Mouse (Mus musculus) layer of hippocampus, adult 9-11 months (tissue): ENCODE measurements around the gene Cep85l.
A peak's percentile ranks its signal among the peaks of the same experiment; 100 is the strongest.

Experiments used
- DNase-seq: peaks from one replicate; pipeline ENCODE4 v3.0.0; 2022

Gene Cep85l

DNA sequence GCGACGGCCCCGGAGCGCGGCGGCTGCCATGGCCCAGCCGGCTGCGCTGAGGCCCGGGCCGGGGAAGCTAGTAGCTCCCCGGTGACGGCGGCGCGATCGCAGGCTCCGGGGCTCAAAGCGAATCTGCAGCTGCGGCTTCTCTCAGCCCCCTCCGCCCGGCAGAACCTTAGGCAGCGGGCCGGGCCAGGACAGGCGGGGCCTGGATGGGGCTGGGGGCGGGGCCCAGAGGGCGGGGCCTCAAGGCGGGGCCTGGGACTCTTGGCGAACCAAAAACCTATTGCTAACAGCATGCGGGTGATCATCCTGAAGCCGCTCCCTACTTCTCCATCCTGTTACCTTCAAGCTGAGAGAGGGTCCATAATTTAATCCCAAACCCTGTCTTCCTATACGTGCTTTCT, at the start of gene Cep85l:
Gene Cep85l (minus strand): TSS at position 239 of the 398 bp plus-strand sequence.
- peak; percentile 89 for DNase-seq

DNA sequence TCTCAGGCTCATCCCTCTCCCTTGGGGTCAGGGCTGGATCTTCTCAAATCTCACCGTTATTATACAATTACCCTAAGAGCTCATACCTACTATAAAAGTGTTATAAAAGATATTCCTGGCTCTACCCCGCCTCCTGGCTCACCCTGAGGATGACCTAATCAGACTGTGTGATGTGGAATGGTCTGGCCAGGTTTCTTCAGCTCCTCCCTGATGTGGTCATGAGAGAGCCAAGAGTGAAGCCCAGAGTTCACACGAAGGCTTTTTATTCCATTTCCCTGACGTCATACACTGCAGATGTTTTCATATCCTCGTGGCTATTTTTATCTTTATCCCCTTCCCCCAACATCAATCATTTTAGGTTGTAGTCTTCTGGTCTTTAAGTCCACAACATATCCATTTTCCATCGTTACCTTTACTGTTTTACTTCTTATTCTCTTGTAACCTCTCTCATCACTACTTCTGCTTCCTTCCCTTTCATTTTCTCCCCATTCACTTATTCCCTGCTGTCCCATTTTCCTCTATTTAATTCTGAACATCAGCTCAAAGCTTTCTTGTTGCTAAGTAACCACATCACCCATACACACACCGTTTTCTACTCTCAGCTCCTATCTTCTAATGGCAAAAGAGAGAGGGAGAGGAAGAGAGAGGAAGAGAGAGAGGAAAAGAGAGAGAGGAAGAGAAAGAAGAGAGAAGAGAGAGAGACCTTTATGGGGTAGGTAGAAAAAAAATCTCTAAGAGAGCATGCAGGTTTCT, 49.1 kb upstream of the Cep85l start:
- DNase-seq = no peak

DNA sequence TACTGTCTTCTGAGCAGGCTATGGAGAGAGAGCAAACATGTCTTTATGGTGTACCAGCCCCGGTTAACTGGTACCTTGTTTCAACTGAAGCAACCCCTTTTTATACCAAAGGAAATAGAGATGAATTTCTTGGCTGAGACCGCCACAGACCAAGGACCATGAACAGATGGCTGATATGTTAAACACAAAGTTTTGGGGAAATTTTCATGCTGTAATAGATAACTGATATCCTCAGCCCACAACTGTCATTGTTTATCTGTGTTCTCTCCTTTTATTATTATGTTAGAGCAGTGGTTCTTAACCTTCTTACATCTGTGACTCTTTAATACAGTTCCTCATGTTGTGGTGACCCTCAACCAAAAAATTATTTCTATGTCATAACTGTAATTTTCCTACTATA, 46.8 kb upstream of the Cep85l start:
- DNase-seq = no peak

GRCm38 (mm10) chr10:53423091-53423490, 43.3 kb upstream of the Cep85l start:
- DNase-seq = no peak

DNA sequence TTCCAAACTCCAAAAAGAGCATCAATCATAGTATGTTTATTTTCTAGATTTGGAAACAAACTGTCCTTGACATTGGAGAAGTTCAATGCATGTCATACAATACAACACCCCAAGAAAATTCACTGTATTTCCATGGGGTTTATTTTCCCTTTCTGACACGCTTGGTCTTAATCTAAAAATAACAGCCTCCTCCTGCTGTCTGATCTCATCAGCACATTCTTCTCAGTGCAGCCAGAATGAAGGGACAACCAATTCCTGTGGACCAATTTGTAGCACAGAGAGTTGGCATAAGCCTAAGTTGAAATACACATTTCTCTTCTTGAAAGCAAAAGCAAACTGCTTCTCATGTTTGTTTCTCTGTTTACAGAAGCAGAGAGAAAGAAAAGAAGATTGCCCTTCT, 42.5 kb upstream of the Cep85l start:
- no peak for DNase-seq

GRCm38 (mm10) chr10:53421613-53422012, 41.9 kb upstream of the Cep85l start:
- no peak for DNase-seq

- no peak for DNase-seq
Measured at GRCm38 (mm10) chr10:53420069-53420468, 40.3 kb upstream of the Cep85l start.

- DNase-seq = no peak
Measured at GRCm38 (mm10) chr10:53419139-53419935, 39.6 kb upstream of the Cep85l start.

DNA sequence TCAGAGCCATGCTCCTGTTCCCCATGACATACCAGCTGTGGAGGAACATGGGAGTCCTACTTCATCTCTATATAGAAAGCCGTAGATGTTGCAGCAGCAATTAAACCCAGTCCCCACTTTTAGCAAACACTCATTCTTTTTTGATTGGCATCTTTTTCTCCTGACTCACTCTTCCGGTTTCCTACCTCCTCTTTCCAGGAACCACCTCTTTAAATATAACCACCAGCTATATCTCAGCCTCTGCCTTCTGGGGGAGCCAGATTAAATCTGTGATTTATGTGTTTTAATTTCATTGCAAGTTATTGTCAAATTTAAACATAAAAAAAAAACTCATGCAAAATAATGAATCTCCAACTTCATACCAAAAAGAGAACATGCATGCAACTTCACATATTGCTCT, 37.3 kb upstream of the Cep85l start:
- no peak for DNase-seq

GRCm38 (mm10) chr10:53416152-53416712, 36.5 kb upstream of the Cep85l start:
- no peak for DNase-seq

- DNase-seq = no peak
Measured at GRCm38 (mm10) chr10:53415252-53415651, 35.5 kb upstream of the Cep85l start.

- DNase-seq = no peak
Measured at GRCm38 (mm10) chr10:53414092-53415085, 34.6 kb upstream of the Cep85l start.

DNA sequence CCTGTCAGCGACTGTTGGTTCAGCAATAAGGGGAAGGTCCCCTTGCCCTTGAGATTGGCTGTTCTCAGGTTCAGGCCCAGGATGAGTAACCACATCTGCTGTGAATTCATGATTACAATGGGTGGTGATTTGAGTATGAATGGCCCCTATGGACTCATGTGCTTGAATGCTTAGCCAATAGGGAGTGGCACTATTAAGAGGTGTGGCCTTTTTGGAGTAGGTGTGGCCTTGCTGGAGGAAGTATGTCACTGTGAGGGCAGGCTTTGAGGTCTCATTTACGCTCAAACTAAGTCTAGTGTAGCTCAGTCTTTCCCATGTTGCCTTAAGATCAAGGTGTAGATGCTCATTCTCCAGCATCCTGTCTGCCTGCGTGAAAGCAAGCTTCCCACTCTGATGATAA, 33.2 kb upstream of the Cep85l start:
- DNase-seq = no peak

DNA sequence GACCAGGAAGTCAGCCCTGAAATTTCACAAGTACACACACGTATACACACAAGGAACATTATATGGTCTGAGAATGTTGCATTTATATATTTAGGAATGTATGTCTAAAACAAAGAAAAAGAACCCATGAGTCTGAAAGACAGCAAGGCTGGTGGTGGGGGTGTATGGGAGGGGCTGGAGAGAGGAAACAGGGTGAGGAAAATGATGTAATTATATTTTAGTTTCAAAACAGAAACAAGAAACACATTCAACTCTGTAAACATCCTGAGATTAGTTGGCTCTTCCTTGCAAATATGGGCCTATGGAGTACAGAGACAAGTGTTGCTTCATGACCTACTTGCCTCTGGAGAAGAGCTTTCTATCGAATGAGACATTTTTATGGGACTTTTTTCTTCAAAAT, 32.4 kb upstream of the Cep85l start:
- no peak for DNase-seq

- DNase-seq = no peak
Measured at GRCm38 (mm10) chr10:53410831-53411230, 31.1 kb upstream of the Cep85l start.

DNA sequence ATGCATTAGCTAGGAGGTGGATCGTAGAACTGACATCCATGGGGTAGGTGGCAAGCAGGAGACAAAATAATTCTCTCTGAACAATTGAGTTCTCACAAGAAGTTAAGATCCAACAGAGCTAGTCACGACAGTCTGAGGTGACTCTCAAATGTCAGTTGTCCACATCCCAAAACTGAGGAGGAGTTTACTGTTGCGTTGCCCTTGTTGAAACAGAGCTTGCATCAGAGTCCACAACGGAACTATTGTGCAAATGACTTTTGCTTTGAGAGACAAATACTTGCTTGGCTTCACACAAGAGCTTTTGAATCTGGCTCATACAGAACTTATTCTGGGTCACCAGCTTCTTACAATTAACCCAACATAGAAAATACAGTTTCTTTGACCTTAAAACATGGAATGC, 27.7 kb upstream of the Cep85l start:
- no peak for DNase-seq

DNA sequence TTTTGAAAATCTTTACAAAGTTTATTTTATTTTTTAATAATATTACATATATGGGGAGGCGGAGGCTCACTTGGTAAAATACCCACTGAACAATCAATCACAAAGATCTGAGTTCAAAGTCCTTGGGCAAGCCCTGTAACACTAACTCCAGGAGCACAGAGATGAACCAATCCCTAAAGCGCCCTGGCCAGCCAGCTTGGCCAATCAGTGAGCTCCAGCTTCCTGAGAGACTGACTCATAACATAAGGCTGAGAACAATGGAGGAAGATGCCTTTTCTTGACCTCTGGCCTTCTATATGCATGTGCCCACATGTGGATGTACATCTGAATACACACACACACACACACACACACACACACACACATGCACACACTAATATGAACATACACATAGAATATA, 27.1 kb upstream of the Cep85l start:
- no peak for DNase-seq

DNA sequence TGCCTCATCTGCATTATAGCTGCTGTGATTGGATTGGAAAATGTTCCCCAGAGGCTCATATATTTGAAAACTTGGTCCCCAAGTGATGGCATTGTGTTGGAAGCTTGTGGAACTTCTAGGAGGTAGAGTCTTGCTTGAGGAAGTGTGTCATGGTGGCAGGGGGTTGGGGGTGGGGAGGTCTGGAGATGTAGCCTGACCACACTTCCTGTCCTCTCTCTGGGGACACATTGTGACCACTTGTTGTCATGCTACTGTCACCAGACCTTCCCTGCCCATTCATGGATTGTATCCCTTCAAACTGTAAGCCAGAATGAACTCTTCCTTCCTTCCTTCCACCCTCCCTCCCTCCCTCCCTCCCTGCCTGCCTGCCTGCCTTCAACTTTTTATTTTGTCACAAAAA, 22.5 kb upstream of the Cep85l start:
- DNase-seq = no peak

- DNase-seq = no peak
Measured at GRCm38 (mm10) chr10:53399053-53399452, 19.3 kb upstream of the Cep85l start.

DNA sequence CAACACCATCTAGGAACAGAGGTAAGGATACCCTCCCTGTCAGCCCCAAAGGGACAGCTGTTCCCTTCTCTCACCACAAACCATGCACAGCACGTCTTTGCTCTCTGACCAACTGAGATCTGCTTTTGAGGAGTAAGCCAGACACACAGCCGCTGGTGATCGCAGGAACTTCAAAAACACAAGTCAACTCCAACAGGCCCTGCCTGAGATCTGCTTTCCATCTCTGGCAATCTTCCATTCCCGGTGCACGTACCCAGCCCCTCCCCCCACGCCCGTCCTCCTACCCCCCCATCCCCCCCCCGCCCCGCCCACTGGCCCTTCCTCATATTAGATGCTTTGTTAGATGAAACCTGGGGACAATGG, 18.8 kb upstream of the Cep85l start:
- DNase-seq = no peak

DNA sequence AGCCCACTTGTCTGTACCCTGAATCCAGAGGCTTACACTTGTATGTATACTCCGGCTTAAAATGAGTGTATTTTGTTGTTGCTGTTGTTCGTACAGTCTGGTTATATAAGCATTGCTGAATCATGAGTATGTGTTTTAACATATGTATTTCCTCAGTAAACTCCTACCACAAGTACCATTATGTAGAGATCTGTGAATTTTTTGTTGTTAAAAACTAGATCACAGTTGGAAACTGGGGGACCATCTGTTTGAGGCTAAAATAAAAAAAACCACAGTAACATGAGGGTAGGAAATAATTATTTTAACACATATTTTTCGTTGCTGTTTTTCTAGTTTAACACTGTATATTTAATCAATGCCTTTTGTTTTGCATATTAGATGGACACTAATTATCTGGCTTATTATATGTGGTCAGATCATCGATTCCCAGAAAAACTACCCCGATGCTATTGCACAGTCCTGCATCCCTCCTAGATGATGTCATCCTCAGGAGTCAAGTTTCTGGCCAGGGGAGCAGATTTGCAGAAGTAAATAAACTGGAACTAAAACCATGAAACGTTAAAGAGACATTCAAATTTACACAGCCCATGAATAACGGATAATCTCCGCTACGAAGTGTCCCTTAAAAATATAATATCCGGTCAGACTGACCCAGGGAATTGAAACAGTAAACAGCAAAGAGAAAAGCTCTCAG, 18.2 kb upstream of the Cep85l start:
- DNase-seq = no peak

DNA sequence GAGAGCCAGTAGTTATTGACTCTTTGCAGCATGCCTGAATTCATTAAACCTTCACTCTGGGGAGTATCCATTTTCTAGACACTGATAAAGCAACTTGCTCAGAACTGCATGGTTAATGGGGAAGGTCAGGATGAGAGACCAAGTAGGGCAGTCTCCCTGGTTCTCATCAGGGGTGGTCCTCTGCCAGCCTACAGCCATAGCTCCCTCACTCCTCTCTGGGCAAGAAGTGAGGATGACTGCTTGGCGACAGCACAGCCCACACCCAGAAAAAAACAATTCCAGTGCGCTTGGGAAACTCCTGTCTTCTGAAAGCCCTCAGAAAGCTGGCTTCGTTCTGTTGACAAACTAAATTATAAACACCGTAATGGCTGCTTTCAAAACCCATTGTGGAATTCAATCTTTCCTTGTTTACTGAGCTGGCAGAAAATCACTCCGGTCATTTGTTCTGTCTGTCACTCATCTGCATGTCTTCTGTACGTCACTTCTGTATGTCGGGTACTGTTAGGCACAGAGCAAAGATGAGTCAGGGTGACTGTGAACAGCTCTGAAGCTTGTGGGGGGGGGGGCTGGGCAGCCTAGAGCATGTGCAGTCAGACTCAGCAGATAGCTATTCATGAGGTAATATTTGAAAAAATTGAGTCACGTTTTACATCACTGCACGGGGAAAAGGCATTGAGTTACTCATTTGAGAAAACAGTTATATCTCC, 15.3 kb upstream of the Cep85l start:
- no peak for DNase-seq
